Mouse (Mus musculus): Measurements from ENCODE around the gene Inhba.

Gene Inhba

GRCm38 (mm10) chr13:16023070-16024039, 11.7 kb downstream of the Inhba start:
- no peak for DNase-seq (ENCODE audit: low spot score in 2 of 2)

DNA sequence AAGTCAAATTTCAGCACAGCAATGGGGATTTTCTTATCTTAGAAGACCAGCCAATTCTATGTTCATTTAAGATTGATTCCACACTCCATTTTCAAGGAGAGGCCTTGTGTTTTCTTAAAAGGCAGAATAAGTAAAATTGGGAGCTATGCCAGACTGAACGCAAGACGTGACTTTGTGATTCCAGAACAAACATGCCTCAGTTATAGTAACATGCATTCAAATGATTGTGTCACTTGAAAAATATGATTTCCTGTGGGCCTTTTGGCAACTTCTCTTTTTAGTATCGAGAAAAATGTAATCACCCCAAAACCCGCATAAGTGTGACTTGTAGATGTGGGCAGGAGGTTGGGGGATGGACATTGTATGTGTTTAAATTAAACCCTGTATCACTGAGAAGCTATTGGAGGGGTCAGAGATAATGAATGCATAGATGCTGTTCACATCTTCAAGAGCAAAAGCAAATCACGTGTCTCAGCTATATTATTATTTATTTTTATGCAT, 19.0 kb downstream of the Inhba start:
- no peak for DNase-seq (ENCODE audit: low spot score in 2 of 2)

GRCm38 (mm10) chr13:16032425-16032824, 20.8 kb downstream of the Inhba start:
- DNase-seq (ENCODE audit: low spot score in 2 of 2): no peak

GRCm38 (mm10) chr13:16032935-16033592, 21.4 kb downstream of the Inhba start:
- no peak for DNase-seq (ENCODE audit: low spot score in 2 of 2)

- DNase-seq (ENCODE audit: low spot score in 2 of 2): no peak
Observed at GRCm38 (mm10) chr13:16069079-16069478, 57.4 kb downstream of the Inhba start.

DNA sequence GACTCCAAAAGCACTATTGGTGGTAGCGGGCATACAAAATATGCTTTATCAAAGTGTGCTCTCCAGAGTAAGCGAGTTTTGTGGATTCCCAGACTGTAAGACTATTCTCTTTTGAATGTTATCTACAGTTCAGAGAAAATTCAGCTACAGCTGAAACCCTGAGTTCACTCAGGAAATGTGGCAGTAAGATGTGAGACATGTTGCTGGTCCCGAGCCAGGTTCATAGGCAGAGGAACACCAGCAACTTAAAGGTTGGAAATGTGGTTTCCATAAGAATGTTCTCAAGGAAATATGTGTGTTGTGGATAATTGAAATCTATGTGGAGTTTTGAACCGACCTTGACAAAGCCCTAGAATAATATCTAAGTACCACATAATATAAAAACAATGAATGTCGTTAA, 65.6 kb downstream of the Inhba start:
- DNase-seq (ENCODE audit: low spot score in 2 of 2): no peak

GRCm38 (mm10) chr13:16078216-16078731, 66.6 kb downstream of the Inhba start:
- no peak for DNase-seq (ENCODE audit: low spot score in 2 of 2)

GRCm38 (mm10) chr13:16080205-16080604, 68.6 kb downstream of the Inhba start:
- no peak for DNase-seq (ENCODE audit: low spot score in 2 of 2)
